Mouse (Mus musculus): ENCODE data around the gene Uimc1. TPM values are rescaled to one million over a fixed set of nuclear protein-coding genes. Genes with fewer than 3 reads are reported as not detected.

The Uimc1 gene
- 12.3 TPM for polyA plus RNA-seq (2012; fragmentation: generic; extraction: Trizol)

DNA sequence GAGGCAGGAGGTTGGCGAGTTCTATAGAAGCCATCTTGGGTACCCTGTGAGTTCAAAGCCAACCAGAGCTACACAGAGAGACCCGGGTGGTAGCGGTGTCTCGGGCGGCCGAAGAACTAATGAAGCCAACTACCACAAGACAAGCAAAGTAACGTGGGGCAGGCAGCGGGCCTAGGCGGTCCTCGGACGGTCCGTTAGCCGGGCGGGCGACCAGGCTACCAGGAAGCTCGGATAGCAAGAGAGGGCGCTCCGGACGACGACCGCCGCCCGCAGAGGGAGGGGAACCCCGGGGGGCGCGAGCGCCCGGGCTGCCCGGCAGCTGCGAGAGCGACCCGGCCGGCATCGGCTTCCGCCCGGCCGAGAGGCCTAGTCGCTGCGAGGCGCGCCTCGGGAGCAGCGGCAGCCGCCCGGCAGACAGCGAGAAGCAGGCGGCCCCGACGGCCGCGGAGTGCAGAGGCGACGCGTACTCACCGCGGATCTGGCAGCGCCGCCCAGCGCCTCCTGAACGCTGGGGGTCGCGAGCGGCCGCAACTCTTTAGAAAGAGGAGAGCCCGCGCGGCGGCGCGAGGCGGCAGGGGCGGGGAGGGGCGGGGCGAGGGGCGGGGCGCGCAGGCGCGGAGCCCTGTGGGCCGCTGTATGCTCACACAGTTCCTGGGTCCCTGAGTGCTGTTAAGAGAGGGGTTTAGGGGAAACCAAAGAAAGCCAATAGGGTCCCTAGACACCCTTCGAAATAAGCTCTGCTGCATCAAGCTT is at the start of gene Uimc1:
TSS of gene Uimc1 (minus strand) at position 575 of the 753 bp plus-strand sequence.
- peak within 1 kb of the TSS; percentile 93 for H3K4me2 ChIP-seq (ENCODE audit: low read depth)
- TF ChIP-seq POLR2A (IDR thresholded peaks at IDR 0.05; ENCODE audit: insufficient read length, low read depth) (peak; percentile 97), REST (IDR thresholded peaks at IDR 0.05; ENCODE audit: insufficient read depth, insufficient read length) (no peak), MYOD1 (IDR thresholded peaks at IDR 0.05; ENCODE audit: control insufficient read depth in 1 of 3, insufficient read length in 2 of 3, low read depth in 2 of 3) (peak in 1 of 3 experiments; percentile 33), POLR2AphosphoS2 (IDR thresholded peaks at IDR 0.05; ENCODE audit: insufficient read length, low read depth) (peak; percentile 88), CEBPB (IDR thresholded peaks at IDR 0.05; ENCODE audit: insufficient read depth, poor library complexity, severe bottlenecking) (no peak), MYOG (IDR thresholded peaks at IDR 0.05; ENCODE audit: control insufficient read depth in 1 of 3, insufficient read depth in 1 of 3, insufficient read length in 2 of 3, low read depth in 2 of 3) (peak in 2 of 3 experiments; percentile 4 to 19)

DNA sequence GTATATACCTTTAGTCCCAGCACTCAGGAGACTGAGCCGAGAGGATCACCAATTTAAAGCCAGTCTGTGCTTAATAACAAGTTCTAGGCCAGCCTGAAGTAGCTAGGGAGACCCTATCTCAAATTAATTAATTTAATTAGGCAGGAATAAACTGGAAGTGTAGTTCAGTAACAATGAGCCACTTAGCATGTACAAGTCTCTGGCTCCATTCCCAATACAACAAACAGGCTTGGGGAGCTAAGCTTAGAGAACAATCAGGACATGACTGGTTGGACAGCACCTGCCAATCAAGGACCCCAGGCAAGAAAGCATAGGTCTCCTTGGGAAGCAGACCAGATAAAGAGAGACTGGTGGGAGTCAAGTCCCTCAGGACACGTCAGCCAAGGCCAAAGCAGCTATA is 40.2 kb upstream of the Uimc1 start:
- Histone ChIP-seq H3K36me3 (ENCODE audit: control insufficient read depth, insufficient read depth) (no peaks in the 10 kb centered on the region), H3K27me3 (ENCODE audit: control insufficient read depth, insufficient read depth, insufficient read length) (no peaks in the 10 kb centered on the region), H3ac (ENCODE audit: control insufficient read depth, insufficient read length) (no peak overlapping the region), H3K4me2 (ENCODE audit: low read depth) (no peak overlapping the region), H3K79me2 (ENCODE audit: control insufficient read depth, insufficient read depth) (no peaks in the 10 kb centered on the region), H3K4me3 (no peak overlapping the region)
- TF ChIP-seq POLR2AphosphoS2 (IDR thresholded peaks at IDR 0.05; ENCODE audit: insufficient read length, low read depth) (no peak), SRF (IDR thresholded peaks at IDR 0.05; ENCODE audit: control insufficient read depth, insufficient read length, low read depth) (no peak), REST (IDR thresholded peaks at IDR 0.05; ENCODE audit: insufficient read depth, insufficient read length) (no peak), POLR2A (IDR thresholded peaks at IDR 0.05; ENCODE audit: insufficient read length, low read depth) (no peak), USF1 (IDR thresholded peaks at IDR 0.05; ENCODE audit: low read depth) (no peak), CEBPB (IDR thresholded peaks at IDR 0.05; ENCODE audit: insufficient read depth, poor library complexity, severe bottlenecking) (no peak), MYOG (IDR thresholded peaks at IDR 0.05; ENCODE audit: control insufficient read depth in 1 of 3, insufficient read depth in 1 of 3, insufficient read length in 2 of 3, low read depth in 2 of 3) (no peak), E2F4 (IDR thresholded peaks at IDR 0.05; ENCODE audit: insufficient read depth) (no peak)

More for the DNA sequence above, at the start of gene Uimc1:
- Histone ChIP-seq H3K79me2 (ENCODE audit: control insufficient read depth, insufficient read depth) (peaks cover 39% of the 10 kb centered on the region), H3K4me3 (peak within 1 kb of the TSS; percentile 34), H3K27me3 (ENCODE audit: control insufficient read depth, insufficient read depth, insufficient read length) (no peaks in the 10 kb centered on the region), H3K36me3 (ENCODE audit: control insufficient read depth, insufficient read depth) (no peaks in the 10 kb centered on the region), H3ac (ENCODE audit: control insufficient read depth, insufficient read length) (peak within 1 kb of the TSS; percentile 62)

DNA sequence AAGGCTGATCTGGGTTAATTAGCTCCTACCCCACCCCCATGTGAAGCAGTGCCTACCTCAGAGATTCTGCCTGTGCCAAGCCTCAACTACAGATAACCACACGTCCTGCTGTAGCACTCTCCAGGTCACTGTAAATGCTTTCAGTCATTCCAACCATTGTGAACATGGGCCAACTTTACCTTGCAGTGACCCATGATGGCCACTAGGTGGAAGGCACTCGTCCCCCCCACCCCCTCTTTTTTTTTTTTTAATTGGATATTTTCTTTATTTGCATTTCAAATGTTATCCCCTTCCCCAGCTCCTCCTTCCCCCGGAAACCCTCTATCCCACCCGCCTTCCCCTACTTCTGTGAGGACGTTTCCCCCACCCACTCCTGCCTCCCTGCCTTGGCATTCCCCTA is 35.3 kb upstream of the Uimc1 start:
- TF ChIP-seq POLR2AphosphoS2 (IDR thresholded peaks at IDR 0.05; ENCODE audit: insufficient read length, low read depth) (peak; percentile 65), CEBPB (IDR thresholded peaks at IDR 0.05; ENCODE audit: insufficient read depth, poor library complexity, severe bottlenecking) (no peak)
- Histone ChIP-seq H3K79me2 (ENCODE audit: control insufficient read depth, insufficient read depth) (no peaks in the 10 kb centered on the region), H3K4me3 (no peak overlapping the region), H3K27me3 (ENCODE audit: control insufficient read depth, insufficient read depth, insufficient read length) (no peaks in the 10 kb centered on the region), H3K4me2 (ENCODE audit: low read depth) (no peak overlapping the region), H3ac (ENCODE audit: control insufficient read depth, insufficient read length) (no peak overlapping the region), H3K36me3 (ENCODE audit: control insufficient read depth, insufficient read depth) (peaks cover 16% of the 10 kb centered on the region)

DNA sequence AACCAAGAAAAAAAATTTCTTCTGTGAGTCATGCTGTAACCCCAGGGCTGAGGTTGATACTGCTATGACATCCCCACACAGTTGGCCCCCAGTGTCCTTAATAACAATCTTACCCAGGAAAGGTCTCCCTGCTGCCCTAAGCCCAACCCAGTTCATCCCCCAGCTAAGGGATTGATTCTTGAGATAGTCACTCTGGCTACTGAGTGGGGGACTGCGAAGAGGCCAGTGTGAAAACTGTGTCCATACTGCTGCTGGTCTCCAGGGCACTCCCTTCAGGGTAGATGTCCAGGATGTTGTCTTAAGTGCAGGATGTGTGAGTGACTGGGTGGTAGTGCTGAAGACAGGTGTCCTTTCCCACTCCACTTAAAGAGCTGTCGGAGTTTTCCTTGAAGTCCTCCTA is 33.3 kb upstream of the Uimc1 start, which contains the start of gene Gm17617:
TSS of gene Gm17617 (minus strand) at position 101 of the 400 bp plus-strand sequence.
- no peaks in the 10 kb centered on the region for H3K79me2 ChIP-seq (ENCODE audit: control insufficient read depth, insufficient read depth)
- TF ChIP-seq MYOD1 (IDR thresholded peaks at IDR 0.05; ENCODE audit: control insufficient read depth in 1 of 3, insufficient read length in 2 of 3, low read depth in 2 of 3) = no peak
- TF ChIP-seq POLR2AphosphoS2 (IDR thresholded peaks at IDR 0.05; ENCODE audit: insufficient read length, low read depth) = no peak
- no peak for TF ChIP-seq USF1 (IDR thresholded peaks at IDR 0.05; ENCODE audit: low read depth)
- TF ChIP-seq TCF3 (IDR thresholded peaks at IDR 0.05; ENCODE audit: insufficient read length, low read depth) = no peak
- no peak for TF ChIP-seq CEBPB (IDR thresholded peaks at IDR 0.05; ENCODE audit: insufficient read depth, poor library complexity, severe bottlenecking)
- TF ChIP-seq REST (IDR thresholded peaks at IDR 0.05; ENCODE audit: insufficient read depth, insufficient read length) = no peak
- no peak for TF ChIP-seq MAX (IDR thresholded peaks at IDR 0.05; ENCODE audit: low read depth)
- no peak for TF ChIP-seq TCF12 (IDR thresholded peaks at IDR 0.05; ENCODE audit: insufficient read depth, poor library complexity, severe bottlenecking)

DNA sequence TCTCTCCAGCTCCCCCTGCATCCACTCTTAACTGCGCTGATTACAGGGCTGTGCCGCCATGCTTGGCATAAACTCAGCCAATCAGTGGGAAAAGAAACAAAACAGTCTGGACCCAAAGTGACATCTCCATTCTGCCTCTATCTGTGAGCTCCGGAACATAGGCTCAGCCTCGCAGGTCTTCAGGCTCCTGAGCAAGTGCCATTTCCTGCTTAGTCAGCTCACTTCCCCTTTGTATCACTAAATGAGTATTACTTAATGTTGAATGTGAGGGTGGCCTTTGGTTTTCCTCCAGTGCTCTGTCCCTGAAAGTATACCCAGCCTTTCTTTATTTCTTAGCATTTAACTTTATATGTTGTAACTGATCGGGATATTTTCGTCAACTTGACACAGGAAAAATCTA is 24.8 kb upstream of the Uimc1 start:
- H3K4me3 ChIP-seq = no peak overlapping the region
- H3K27me3 ChIP-seq (ENCODE audit: control insufficient read depth, insufficient read depth, insufficient read length) = no peaks in the 10 kb centered on the region
- no peaks in the 10 kb centered on the region for H3K79me2 ChIP-seq (ENCODE audit: control insufficient read depth, insufficient read depth)
- no peak overlapping the region for H3K4me2 ChIP-seq (ENCODE audit: low read depth)
- no peak for TF ChIP-seq USF1 (IDR thresholded peaks at IDR 0.05; ENCODE audit: low read depth)
- TF ChIP-seq SRF (IDR thresholded peaks at IDR 0.05; ENCODE audit: control insufficient read depth, insufficient read length, low read depth) = no peak
- TF ChIP-seq E2F4 (IDR thresholded peaks at IDR 0.05; ENCODE audit: insufficient read depth) = no peak
- no peak for TF ChIP-seq POLR2AphosphoS2 (IDR thresholded peaks at IDR 0.05; ENCODE audit: insufficient read length, low read depth)
- TF ChIP-seq TCF12 (IDR thresholded peaks at IDR 0.05; ENCODE audit: insufficient read depth, poor library complexity, severe bottlenecking) = no peak
- no peak for TF ChIP-seq MYOG (IDR thresholded peaks at IDR 0.05; ENCODE audit: control insufficient read depth in 1 of 3, insufficient read depth in 1 of 3, insufficient read length in 2 of 3, low read depth in 2 of 3)
- no peak for TF ChIP-seq POLR2A (IDR thresholded peaks at IDR 0.05; ENCODE audit: insufficient read length, low read depth)
- TF ChIP-seq CEBPB (IDR thresholded peaks at IDR 0.05; ENCODE audit: insufficient read depth, poor library complexity, severe bottlenecking) = no peak
- peaks cover 44% of the 10 kb centered on the region for H3K36me3 ChIP-seq (ENCODE audit: control insufficient read depth, insufficient read depth)
- H3ac ChIP-seq (ENCODE audit: control insufficient read depth, insufficient read length) = no peak overlapping the region

More for the DNA sequence above, 33.3 kb upstream of the Uimc1 start, which contains the start of gene Gm17617:
- no peak within 1 kb of the TSS for H3K4me3 ChIP-seq
- no peak within 1 kb of the TSS for H3ac ChIP-seq (ENCODE audit: control insufficient read depth, insufficient read length)
- H3K27me3 ChIP-seq (ENCODE audit: control insufficient read depth, insufficient read depth, insufficient read length) = no peaks in the 10 kb centered on the region
- peaks cover 34% of the 10 kb centered on the region for H3K36me3 ChIP-seq (ENCODE audit: control insufficient read depth, insufficient read depth)
- H3K4me2 ChIP-seq (ENCODE audit: low read depth) = no peak within 1 kb of the TSS
